ENCODE assay signal across 24 mouse cellular contexts in the genomic region with DNA sequence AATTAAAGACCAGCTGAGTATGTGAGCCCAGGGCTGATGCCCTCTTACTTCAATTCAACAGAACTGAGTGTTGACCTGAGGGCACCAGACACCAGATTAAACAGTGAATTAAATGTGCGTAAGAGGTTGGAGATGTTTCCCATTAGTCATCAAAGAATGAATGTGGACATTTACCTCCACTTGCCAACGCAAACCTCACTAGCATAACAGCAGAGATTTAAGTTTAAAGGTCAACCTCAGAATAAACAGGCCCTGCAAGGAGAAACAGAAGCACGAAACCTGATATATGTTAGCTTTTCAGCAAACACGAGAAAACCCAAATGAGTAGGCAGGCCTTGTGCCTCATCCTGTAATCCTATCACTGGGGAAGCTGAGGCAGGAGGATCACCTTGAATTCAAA. TPM values are rescaled to one million over a fixed set of nuclear protein-coding genes. Genes with fewer than 3 reads are reported as not detected.
DNase-seq lines count a peak whose midpoint lies in the region; ATAC-seq and TF ChIP-seq lines count a peak whose summit lies in the region.
"Had no signal": no experiment of that assay in that cellular context is flagged by ENCODE, and none has a peak within 500 bp of the region (broad histone marks: within the 10 kb centered on the region; RNA-seq: fewer than 3 reads in every experiment).

No protein-coding gene starts in this region.

- H3K9ac ChIP-seq in kidney, postnatal 0 days (ENCODE audit: low read depth, low read length): no peak overlapping the region
- H3K9ac ChIP-seq in hindbrain, postnatal 0 days (replicated peaks; ENCODE audit: low read length): no peak overlapping the region
- H3K9ac ChIP-seq: embryonic facial prominence, embryonic 13.5 days; forebrain, embryonic 12.5 days; hindbrain, embryonic 15.5 days; intestine, embryonic 15.5 days; lung, embryonic 14.5 days had no signal

- DNase-seq in kidney, postnatal 0 days (ENCODE audit: low spot score): peak; percentile 6
- no peak for DNase-seq in kidney, postnatal 4 days
- no peak for DNase-seq in testis, postnatal 10 days (ENCODE audit: low spot score)
- DNase-seq in adipocyte (ENCODE audit: low spot score): peak; percentile 49
- no peak for DNase-seq in adrenal gland, postnatal 4 days (ENCODE audit: low spot score in 2 of 2)
- no peak for DNase-seq in hindbrain, postnatal 0 days (ENCODE audit: low spot score)
- DNase-seq: adrenal gland, adult 2 months; cerebellum, adult 18-20 months; cerebellum, postnatal 14 days; heart, postnatal 4 days; lung, embryonic 14.5 days; lung, postnatal 36 days; midbrain, embryonic 14.5 days; thymus, adult 18-20 months; thymus, postnatal 36 days had no signal

- H3K4me2 ChIP-seq in kidney, postnatal 0 days (ENCODE audit: low read length): no peak overlapping the region
- H3K4me2 ChIP-seq in hindbrain, postnatal 0 days (ENCODE audit: low read depth, low read length): no peak overlapping the region
- H3K4me2 ChIP-seq: embryonic facial prominence, embryonic 13.5 days; forebrain, embryonic 12.5 days; hindbrain, embryonic 15.5 days; intestine, embryonic 15.5 days; lung, embryonic 14.5 days had no signal

- 0 out of 2 replicates have a peak, but pooled peaks cover 4% of the 10 kb centered on the region for H3K4me1 ChIP-seq in kidney, postnatal 0 days (replicated peaks; ENCODE audit: insufficient read depth, low read length)
- H3K4me1 ChIP-seq in testis, adult 2 months (ENCODE audit: control insufficient read depth, insufficient read depth, low read length): peaks cover 5% of the 10 kb centered on the region
- no peaks in the 10 kb centered on the region for H3K4me1 ChIP-seq in hindbrain, postnatal 0 days (ENCODE audit: insufficient read depth, low read length)
- H3K4me1 ChIP-seq: embryonic facial prominence, embryonic 13.5 days; intestine, embryonic 15.5 days had no signal

- no peak for TF ChIP-seq POLR2A in testis, adult 2 months (IDR thresholded peaks at IDR 0.05; ENCODE audit: control insufficient read depth, low read depth, low read length)

- no peaks in the 10 kb centered on the region for H3K36me3 ChIP-seq in kidney, postnatal 0 days (ENCODE audit: insufficient read depth, low read length)
- peaks cover 2% of the 10 kb centered on the region; the same call in 1 of the 2 replicates for H3K36me3 ChIP-seq in testis, adult 2 months (ENCODE audit: control insufficient read depth, insufficient read depth, low read length)
- no peaks in the 10 kb centered on the region for H3K36me3 ChIP-seq in hindbrain, postnatal 0 days (ENCODE audit: insufficient read depth, low read length)
- H3K36me3 ChIP-seq: embryonic facial prominence, embryonic 13.5 days; forebrain, embryonic 12.5 days; heart, embryonic 10.5 days; hindbrain, embryonic 15.5 days; intestine, embryonic 15.5 days had no signal

- 37% methylated on average over 4 of the region's 4 CpGs for WGBS in kidney, postnatal 0 days
- WGBS in hindbrain, postnatal 0 days: 82% methylated on average over 4 of the region's 4 CpGs

- 0 out of 2 replicates have a peak, but pooled peaks have one; percentile 29 for ATAC-seq in kidney, postnatal 0 days (replicated peaks; ENCODE audit: low FRiP score, low read depth)
- no peak for ATAC-seq in hindbrain, postnatal 0 days
- ATAC-seq: CD4-positive, CD25-positive, alpha-beta regulatory T cell, adult 4 months; intestine, embryonic 15.5 days; Patski had no signal

- no peak overlapping the region for H3K27ac ChIP-seq in kidney, postnatal 0 days
- H3K27ac ChIP-seq in testis, adult 2 months (ENCODE audit: control insufficient read depth, insufficient read depth, low read depth, low read length): no peak overlapping the region
- H3K27ac ChIP-seq in hindbrain, postnatal 0 days: no peak overlapping the region
- H3K27ac ChIP-seq: embryonic facial prominence, embryonic 13.5 days; forebrain, embryonic 12.5 days; heart, embryonic 10.5 days; hindbrain, embryonic 15.5 days; intestine, embryonic 15.5 days; left cerebral cortex, adult 2 months had no signal

- no peaks in the 10 kb centered on the region for H3K27me3 ChIP-seq in kidney, postnatal 0 days (ENCODE audit: insufficient read depth, low read length)
- H3K27me3 ChIP-seq in testis, adult 2 months (ENCODE audit: control insufficient read depth, insufficient read depth, low read length): no peaks in the 10 kb centered on the region
- no peaks in the 10 kb centered on the region for H3K27me3 ChIP-seq in hindbrain, postnatal 0 days (ENCODE audit: insufficient read depth, low read length)
- H3K27me3 ChIP-seq: embryonic facial prominence, embryonic 13.5 days; forebrain, embryonic 12.5 days; hindbrain, embryonic 15.5 days; intestine, embryonic 15.5 days; Patski had no signal

- H3K4me3 ChIP-seq in kidney, postnatal 0 days (replicated peaks; ENCODE audit: low read depth, low read length): no peak overlapping the region
- peak overlapping the region; percentile 47; the same call in 1 of the 2 replicates for H3K4me3 ChIP-seq in testis, adult 2 months (ENCODE audit: control insufficient read depth, low read depth, low read length)
- H3K4me3 ChIP-seq in hindbrain, postnatal 0 days (ENCODE audit: low read length): no peak overlapping the region
- H3K4me3 ChIP-seq: embryonic facial prominence, embryonic 13.5 days; forebrain, embryonic 12.5 days; heart, embryonic 10.5 days; hindbrain, embryonic 15.5 days; intestine, embryonic 15.5 days; left cerebral cortex, adult 2 months had no signal

- TF ChIP-seq CTCF in kidney, postnatal 0 days (IDR thresholded peaks at IDR 0.05; ENCODE audit: low read depth): no peak
- no peak for TF ChIP-seq CTCF in testis, adult 2 months (IDR thresholded peaks at IDR 0.05; ENCODE audit: control insufficient read depth, insufficient read depth, insufficient replicate concordance, low read depth, low read length)
- no peak for TF ChIP-seq CTCF in hindbrain, postnatal 0 days (IDR thresholded peaks at IDR 0.05; ENCODE audit: low read depth)

- H3K9me3 ChIP-seq in kidney, postnatal 0 days (replicated peaks; ENCODE audit: low read length): no peaks in the 10 kb centered on the region
- no peaks in the 10 kb centered on the region for H3K9me3 ChIP-seq in hindbrain, postnatal 0 days (ENCODE audit: low read length)
- H3K9me3 ChIP-seq: embryonic facial prominence, embryonic 13.5 days; forebrain, embryonic 12.5 days; heart, embryonic 10.5 days; hindbrain, embryonic 15.5 days; intestine, embryonic 15.5 days had no signal

RNA-seq across cellular contexts. Expression of a gene that starts 54.0 kb away (rescaled TPM):
- polyA plus RNA-seq in kidney, postnatal 0 days (2015; fragmentation: Nextera tagmentation; extraction: Ambion mirVana): 2.1 and 2.7 TPM in 2 replicates
- polyA plus RNA-seq in testis, adult 2 months (2012; rRNA removed): 86.5 and 93.6 TPM in 2 replicates
- total RNA-seq in adrenal gland, postnatal 4 days (2021): 10 to 100 TPM; 20.4 to 20.6 TPM
- total RNA-seq in hindbrain, postnatal 0 days (2014; rRNA removed): 23.7 and 26.1 TPM in 2 replicates
- 10.3 and 11.3 TPM in 2 replicates for polyA plus RNA-seq in hindbrain, postnatal 0 days (2015; fragmentation: Nextera tagmentation; extraction: Ambion mirVana)
- polyA plus RNA-seq: CD4-positive, CD25-positive, alpha-beta regulatory T cell, adult 4 months had no signal

RNA-seq across cellular contexts. Expression of a gene that starts 55.0 kb away (rescaled TPM):
- 96.4 and 98.2 TPM in 2 replicates for polyA plus RNA-seq in kidney, postnatal 0 days (2015; fragmentation: Nextera tagmentation; extraction: Ambion mirVana)
- 27.5 and 31.2 TPM in 2 replicates for polyA plus RNA-seq in testis, adult 2 months (2012; rRNA removed)
- 10 to 100 TPM; 90.3 to 91.3 TPM for total RNA-seq in adrenal gland, postnatal 4 days (2021)
- total RNA-seq in hindbrain, postnatal 0 days (2014; rRNA removed): 50.3 and 65.0 TPM in 2 replicates
- 94.8 and 100 TPM in 2 replicates for polyA plus RNA-seq in hindbrain, postnatal 0 days (2015; fragmentation: Nextera tagmentation; extraction: Ambion mirVana)

Comparison
In these comparisons a context has a peak if more than half of its experiments do, and no peak if none do; other contexts are left out.
1. DNase-seq: peak in kidney, postnatal 0 days (single experiment) and adipocyte (single experiment); none in kidney, postnatal 4 days (0 of 2), testis, postnatal 10 days (single experiment), adrenal gland, postnatal 4 days (0 of 2) and hindbrain, postnatal 0 days (single experiment).